Mouse (Mus musculus) forebrain, embryonic 14.5 days (tissue): ENCODE results near the gene Smg9. TPM values are rescaled to one million over a fixed set of nuclear protein-coding genes. Genes with fewer than 3 reads are reported as not detected.

ENCODE experiments used
- ATAC-seq: fragments of 200-750 bp; cut with Nextera tagmentation; 2 replicates; pipeline ENCODE4 v1.8.0; 2017; ENCODE audit warnings: mild to moderate bottlenecking, moderate library complexity
- DNase-seq: peaks from one replicate; pipeline ENCODE4 v3.0.0-alpha.2; 2015; ENCODE audit warnings: low spot score
- H3K27ac ChIP-seq: fragments of 300-500 bp; sonication (generic); 2 replicates; pipeline ENCODE4 v1.5.1; 2014; ENCODE audit warnings: low read depth, mild to moderate bottlenecking, control low read depth, low read length, moderate library complexity
- H3K27me3 ChIP-seq: fragments of 300-500 bp; sonication (generic); replicated peaks from 2 replicates; pipeline ENCODE4 v1.6.1; 2014; ENCODE audit warnings: low read length, control low read depth, mixed read lengths; ENCODE audit not compliant: control insufficient read depth, insufficient read depth
- H3K36me3 ChIP-seq: fragments of 300-500 bp; sonication (generic); 2 replicates; pipeline ENCODE4 v1.6.1; 2014; ENCODE audit warnings: low read length, control low read depth; ENCODE audit not compliant: control insufficient read depth, insufficient read depth
- H3K4me1 ChIP-seq: fragments of 300-500 bp; sonication (generic); 2 replicates; pipeline ENCODE4 v1.6.1; 2014; ENCODE audit warnings: antibody characterized with exemption, low read length, control low read depth; ENCODE audit not compliant: control insufficient read depth, insufficient read depth
- H3K4me2 ChIP-seq: fragments of 300-500 bp; sonication (generic); 2 replicates; pipeline ENCODE4 v1.6.1; 2014; ENCODE audit warnings: mild to moderate bottlenecking, control low read depth, low read length
- H3K4me3 ChIP-seq: fragments of 300-500 bp; sonication (generic); 2 replicates; pipeline ENCODE4 v1.5.1; 2014; ENCODE audit warnings: low read depth, low read length, control low read depth
- H3K9ac ChIP-seq: fragments of 300-500 bp; sonication (generic); 2 replicates; pipeline ENCODE4 v1.6.1; 2014; ENCODE audit warnings: mild to moderate bottlenecking, low read length, control low read depth, moderate library complexity
- H3K9me3 ChIP-seq: fragments of 300-500 bp; sonication (generic); replicated peaks from 2 replicates; pipeline ENCODE4 v1.6.1; 2016; ENCODE audit warnings: low read length, control low read depth, mixed read lengths; ENCODE audit not compliant: control insufficient read depth
- WGBS: fragments of 180-500 bp; shearing (Covaris S2); extraction: QIAGEN DNeasy Blood & Tissue Kit; methylation state at CpG from one replicate; pipeline ENCODE4 v1.1.7; 2014; 5-methylcytosine and 5-hydroxymethylcytosine counted together
- polyA plus RNA-seq: library from polyadenylated mRNA; unstranded; fragments of >200 nt; fragmentation: Nextera tagmentation; extraction: Ambion mirVana; gene quantifications from 2 replicates; pipeline ENCODE4 v1.2.1, GENCODE M21; 2014

Smg9 gene
- polyA plus RNA-seq, 1 experiment from 2014 or later: 23.4 TPM

DNA sequence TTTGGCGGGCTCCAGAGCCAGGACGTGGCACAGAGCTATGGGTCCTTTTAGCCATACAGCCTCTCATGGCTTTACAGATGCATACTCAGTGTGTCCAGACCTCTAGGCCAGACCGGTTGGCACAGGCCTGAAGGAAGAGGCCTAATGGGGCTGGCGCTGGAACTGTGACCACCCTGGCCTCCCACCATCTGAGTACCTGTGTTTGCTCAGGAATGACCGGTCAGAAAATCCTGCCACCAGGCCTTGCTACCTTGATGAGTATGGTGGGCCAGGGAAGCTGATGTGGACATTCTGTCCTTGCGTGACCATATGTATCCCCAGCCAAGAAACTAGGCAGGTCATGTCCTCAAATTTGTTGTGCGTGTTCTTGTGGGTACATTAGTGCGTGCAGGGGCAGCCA, 27.7 kb downstream of the Smg9 start:
- Histone ChIP-seq H3K4me3 (no peak overlapping the region), H3K4me2 (no peak overlapping the region), H3K9ac (no peak overlapping the region), H3K27me3 (no peaks in the 10 kb centered on the region), H3K4me1 (no peaks in the 10 kb centered on the region), H3K36me3 (peaks cover 12% of the 10 kb centered on the region; the same call in 1 of the 2 replicates), H3K9me3 (no peaks in the 10 kb centered on the region), H3K27ac (no peak overlapping the region)
- 96% methylated on average over 8 of the region's 8 CpGs for WGBS
- no peak for DNase-seq
- ATAC-seq: no peak

DNA sequence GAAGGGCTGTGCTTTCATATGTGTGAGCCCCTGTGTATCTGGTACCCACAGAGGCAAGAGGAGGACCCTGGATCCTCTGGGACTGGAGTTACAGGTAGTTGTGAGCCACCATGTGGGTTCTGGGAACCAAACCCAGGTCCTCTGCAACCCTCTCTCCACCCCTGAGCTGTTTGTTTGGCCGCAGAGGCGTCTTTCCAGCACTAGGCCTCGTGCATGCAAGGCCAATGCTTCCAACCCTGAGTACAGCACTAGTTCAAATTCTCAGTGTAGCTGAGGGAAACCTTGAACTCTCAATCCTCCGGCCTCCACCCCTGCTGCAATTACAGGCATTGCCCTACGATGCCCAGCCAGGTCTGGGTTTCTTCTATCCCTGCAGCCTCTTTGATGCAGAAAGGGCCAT, 29.3 kb downstream of the Smg9 start:
- DNase-seq: no peak
- H3K4me3 ChIP-seq: no peak overlapping the region
- H3K9ac ChIP-seq: no peak overlapping the region
- no peaks in the 10 kb centered on the region for H3K9me3 ChIP-seq
- no peaks in the 10 kb centered on the region for H3K4me1 ChIP-seq
- ATAC-seq: no peak
- H3K36me3 ChIP-seq: peaks cover under 1% of the 10 kb centered on the region; the same call in 1 of the 2 replicates
- no peaks in the 10 kb centered on the region for H3K27me3 ChIP-seq
- H3K27ac ChIP-seq: peak overlapping the region; percentile 56; the same call in 1 of the 2 replicates
- WGBS: 83% methylated on average over 5 of the region's 5 CpGs
- H3K4me2 ChIP-seq: no peak overlapping the region

DNA sequence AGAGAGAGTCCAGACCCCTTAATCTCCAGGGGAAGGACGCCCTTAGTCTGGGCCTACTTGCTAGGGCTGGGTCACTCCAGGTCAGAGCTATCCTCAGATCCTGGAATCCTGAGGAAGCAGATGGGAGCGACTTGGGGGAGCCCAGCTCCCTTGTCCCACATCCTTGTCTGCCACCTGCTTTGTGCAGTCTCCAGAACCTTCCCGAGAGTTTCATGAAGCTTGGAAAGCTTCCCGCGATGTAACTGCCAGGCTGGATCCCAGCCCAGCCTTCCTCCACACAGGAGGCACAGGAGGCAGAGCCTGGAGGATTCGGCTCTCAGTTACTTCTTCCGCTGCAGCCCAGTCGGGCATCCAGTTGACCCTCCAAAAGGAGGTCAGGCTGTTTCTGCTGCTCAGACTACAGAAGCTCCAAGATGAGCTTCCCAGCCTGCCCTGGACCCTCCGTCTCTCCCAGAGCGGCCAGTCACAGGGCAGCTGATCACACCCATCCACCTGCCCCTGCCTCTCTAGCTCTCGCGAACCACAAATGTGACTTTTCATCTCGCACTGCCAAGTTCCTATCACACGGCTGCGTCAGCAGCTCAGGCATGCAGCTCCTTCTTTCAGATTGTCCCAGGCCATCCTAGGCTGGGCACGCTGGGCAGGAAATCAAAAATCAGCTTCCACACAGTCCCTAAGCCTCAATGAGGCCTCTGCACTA, 30.1 kb downstream of the Smg9 start:
- Histone ChIP-seq H3K9me3 (no peaks in the 10 kb centered on the region), H3K36me3 (no peaks in the 10 kb centered on the region), H3K27me3 (no peaks in the 10 kb centered on the region), H3K9ac (no peak overlapping the region), H3K4me3 (no peak overlapping the region), H3K4me1 (no peaks in the 10 kb centered on the region), H3K4me2 (no peak overlapping the region), H3K27ac (peak overlapping the region; percentile 56; the same call in 1 of the 2 replicates)
- peak; percentile 74; the same call in 1 of the 2 replicates for ATAC-seq
- DNase-seq: peak; percentile 83
- 62% methylated on average over 16 of the region's 16 CpGs for WGBS

DNA sequence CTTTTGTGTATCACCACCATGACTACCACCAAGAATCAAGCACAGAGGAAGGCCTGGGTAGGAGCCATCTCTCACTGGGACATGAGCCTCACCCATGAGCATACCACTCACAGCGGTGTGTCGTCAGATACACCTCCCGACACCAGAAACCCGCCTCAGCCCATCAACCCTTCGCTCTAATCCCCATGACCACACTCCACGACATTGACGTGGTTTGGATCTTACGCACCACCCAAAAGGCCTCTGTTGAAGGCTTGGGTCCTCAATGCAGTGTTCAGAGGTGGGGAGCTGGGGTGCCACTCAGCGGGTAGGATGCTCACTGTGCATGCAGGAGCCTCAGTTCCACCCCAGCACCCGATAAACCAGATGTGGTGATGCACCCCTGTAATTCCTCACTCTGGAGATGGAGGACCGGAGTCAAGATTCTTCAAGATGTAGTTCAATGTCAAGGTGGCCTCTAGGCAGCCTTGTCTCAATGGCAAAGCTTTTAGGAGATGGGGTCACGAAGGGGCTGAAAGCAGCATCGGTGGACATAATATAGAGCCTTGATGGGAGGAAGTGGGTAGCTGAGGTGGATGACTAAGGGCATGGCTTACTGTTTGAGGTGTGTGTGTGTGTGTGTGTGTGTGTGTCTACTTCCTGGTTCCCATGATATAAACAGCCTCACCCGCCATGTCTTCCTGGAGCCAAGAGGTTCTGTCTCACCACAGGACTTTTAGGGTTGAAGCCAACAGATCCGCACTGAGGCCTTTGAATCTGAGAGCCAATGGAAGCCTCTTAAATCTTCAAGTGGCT, 31.3 kb downstream of the Smg9 start:
- no peaks in the 10 kb centered on the region for H3K27me3 ChIP-seq
- no peak for DNase-seq
- H3K9me3 ChIP-seq: no peaks in the 10 kb centered on the region
- H3K4me3 ChIP-seq: no peak overlapping the region
- WGBS: 94% methylated on average over 15 of the region's 15 CpGs
- no peak overlapping the region for H3K4me2 ChIP-seq
- no peaks in the 10 kb centered on the region for H3K36me3 ChIP-seq
- no peak overlapping the region for H3K9ac ChIP-seq
- no peak for ATAC-seq
- no peaks in the 10 kb centered on the region for H3K4me1 ChIP-seq
- no peak overlapping the region for H3K27ac ChIP-seq

DNA sequence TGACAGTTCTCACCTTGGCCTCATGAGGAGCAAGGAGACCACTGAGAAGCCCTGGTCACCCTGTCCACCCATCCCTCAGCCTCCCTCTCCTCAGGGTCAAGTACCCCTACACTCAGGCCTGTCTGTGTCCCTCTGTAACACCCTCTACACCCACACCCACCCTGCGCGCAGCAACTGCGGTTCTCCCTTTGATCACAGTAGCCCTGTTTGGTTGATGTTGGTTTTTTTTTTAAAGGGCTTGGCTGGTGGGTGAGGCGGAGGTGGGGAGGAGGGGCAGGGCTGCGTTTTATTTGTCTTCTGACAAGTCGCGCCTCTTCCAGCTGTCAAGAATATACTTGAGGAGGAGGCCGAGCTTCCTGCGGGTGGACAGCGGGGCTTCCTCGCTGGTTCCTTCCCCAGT, 32.3 kb downstream of the Smg9 start:
- Histone ChIP-seq H3K36me3 (no peaks in the 10 kb centered on the region), H3K27me3 (no peaks in the 10 kb centered on the region), H3K4me1 (no peaks in the 10 kb centered on the region), H3K4me2 (no peak overlapping the region), H3K9me3 (no peaks in the 10 kb centered on the region), H3K27ac (no peak overlapping the region), H3K9ac (no peak overlapping the region), H3K4me3 (no peak overlapping the region)
- WGBS: 77% methylated on average over 11 of the region's 11 CpGs
- ATAC-seq (no peak), DNase-seq (no peak)

DNA sequence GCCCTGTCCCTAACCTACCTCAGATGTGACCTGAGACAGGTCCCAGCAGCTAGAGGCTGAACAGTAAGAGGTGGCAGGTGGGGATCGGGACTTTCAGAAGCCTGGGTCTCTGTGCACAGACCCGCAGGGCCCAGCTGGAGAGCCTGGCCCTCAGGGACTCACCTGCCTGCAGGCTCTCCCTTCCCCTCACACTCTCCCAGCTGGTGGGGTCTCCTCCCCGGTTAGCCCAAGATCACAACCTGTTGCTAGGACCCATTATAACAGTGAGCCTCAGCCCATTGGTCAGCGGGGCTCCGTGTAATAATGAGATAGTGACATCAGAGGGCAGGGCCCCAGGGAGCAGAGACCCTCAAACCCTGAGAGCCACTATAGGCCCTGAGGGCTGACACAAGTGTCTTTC, 35.9 kb downstream of the Smg9 start:
- no peaks in the 10 kb centered on the region for H3K4me1 ChIP-seq
- H3K4me2 ChIP-seq: no peak overlapping the region
- WGBS: 80% methylated on average over 5 of the region's 5 CpGs
- H3K27me3 ChIP-seq: no peaks in the 10 kb centered on the region
- H3K36me3 ChIP-seq: no peaks in the 10 kb centered on the region
- H3K9me3 ChIP-seq: no peaks in the 10 kb centered on the region
- H3K27ac ChIP-seq: no peak overlapping the region
- ATAC-seq (no peak), DNase-seq (no peak)
- H3K4me3 ChIP-seq: no peak overlapping the region
- H3K9ac ChIP-seq: no peak overlapping the region

DNA sequence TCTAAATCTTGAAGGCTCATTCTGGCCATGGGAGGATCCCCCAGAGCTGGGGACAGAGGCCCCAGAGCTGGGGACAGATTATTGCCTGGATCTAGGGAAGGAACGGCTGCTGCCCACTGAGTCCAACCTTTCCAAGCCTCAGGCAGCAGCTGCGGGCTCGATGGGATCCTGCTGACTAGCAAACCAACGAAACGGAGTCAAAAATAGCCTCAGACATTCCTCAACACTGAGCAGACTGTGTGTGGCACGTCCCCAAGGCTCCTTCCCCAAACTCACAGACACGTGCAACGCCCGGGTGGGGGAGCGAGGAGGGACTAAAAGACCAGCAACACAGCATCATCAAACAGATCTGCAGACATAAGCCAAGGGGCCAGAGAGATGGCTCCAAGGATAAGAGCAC, 38.6 kb downstream of the Smg9 start:
- Histone ChIP-seq H3K4me1 (no peaks in the 10 kb centered on the region), H3K36me3 (no peaks in the 10 kb centered on the region), H3K4me2 (no peak overlapping the region), H3K27me3 (no peaks in the 10 kb centered on the region), H3K9me3 (no peaks in the 10 kb centered on the region), H3K4me3 (no peak overlapping the region), H3K27ac (no peak overlapping the region), H3K9ac (no peak overlapping the region)
- ATAC-seq (no peak), DNase-seq (no peak)
- WGBS: 78% methylated on average over 10 of the region's 10 CpGs

DNA sequence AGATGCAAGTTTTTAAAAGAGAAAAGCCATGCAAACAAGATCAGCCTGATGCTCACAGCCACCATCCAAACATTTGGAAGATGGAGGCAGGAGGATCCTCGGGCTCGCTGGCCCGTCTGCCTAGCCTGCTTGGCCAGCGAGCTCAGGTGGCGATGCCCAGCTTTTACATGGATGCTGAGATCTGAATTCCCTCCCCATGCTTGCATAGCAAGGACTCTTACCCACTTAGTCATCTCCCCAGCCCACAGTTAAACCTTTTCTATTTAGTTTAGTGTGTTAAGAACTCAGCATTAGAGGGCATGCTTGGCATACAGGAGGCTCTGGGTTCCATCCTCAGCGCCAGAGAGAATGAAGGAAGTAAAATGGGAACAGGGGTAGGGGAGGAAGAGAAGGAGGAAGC, 39.8 kb downstream of the Smg9 start:
- no peak for DNase-seq
- 82% methylated on average over 6 of the region's 6 CpGs for WGBS
- H3K9ac ChIP-seq: no peak overlapping the region
- H3K4me1 ChIP-seq: no peaks in the 10 kb centered on the region
- no peak overlapping the region for H3K27ac ChIP-seq
- ATAC-seq: no peak
- H3K4me3 ChIP-seq: no peak overlapping the region
- no peaks in the 10 kb centered on the region for H3K9me3 ChIP-seq
- no peak overlapping the region for H3K4me2 ChIP-seq
- no peaks in the 10 kb centered on the region for H3K36me3 ChIP-seq
- no peaks in the 10 kb centered on the region for H3K27me3 ChIP-seq

DNA sequence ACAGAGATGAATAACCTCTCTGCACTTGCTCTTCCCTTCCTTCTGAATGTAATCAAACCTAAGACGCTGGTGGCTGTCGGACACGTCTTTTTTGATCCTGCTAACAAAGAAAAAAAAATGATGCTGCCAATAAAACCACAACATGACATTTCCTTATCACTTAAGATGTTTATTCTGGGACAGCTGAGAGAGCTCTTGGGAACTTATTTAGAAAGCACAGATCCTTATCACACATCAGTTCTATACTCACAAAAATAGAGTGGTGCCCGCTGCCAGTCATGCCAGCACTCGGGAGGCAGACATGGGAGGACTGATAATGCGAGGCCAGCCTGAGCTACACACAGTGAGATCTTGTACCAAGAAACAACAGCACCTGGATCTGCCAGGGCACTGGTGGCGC, 40.5 kb downstream of the Smg9 start:
- Histone ChIP-seq H3K9me3 (no peaks in the 10 kb centered on the region), H3K4me3 (no peak overlapping the region), H3K4me2 (no peak overlapping the region), H3K9ac (no peak overlapping the region), H3K27me3 (no peaks in the 10 kb centered on the region), H3K27ac (no peak overlapping the region), H3K36me3 (no peaks in the 10 kb centered on the region), H3K4me1 (no peaks in the 10 kb centered on the region)
- DNase-seq: no peak
- 76% methylated on average over 7 of the region's 7 CpGs for whole genome bisulfite sequencing
- ATAC-seq: no peak
